Mouse (Mus musculus) kidney, postnatal 10 days (tissue): ENCODE results near the gene Vmn2r49.
"Not testable (repeated sequence)": the region's sequence is repeated elsewhere in the genome, so short reads cannot be mapped to it uniquely, and the experiment has no call there.

ENCODE experiments used
- DNase-seq: peaks from one replicate; pipeline ENCODE4 v3.0.0; 2021; ENCODE audit warnings: mixed read lengths

Gene Vmn2r49

DNA sequence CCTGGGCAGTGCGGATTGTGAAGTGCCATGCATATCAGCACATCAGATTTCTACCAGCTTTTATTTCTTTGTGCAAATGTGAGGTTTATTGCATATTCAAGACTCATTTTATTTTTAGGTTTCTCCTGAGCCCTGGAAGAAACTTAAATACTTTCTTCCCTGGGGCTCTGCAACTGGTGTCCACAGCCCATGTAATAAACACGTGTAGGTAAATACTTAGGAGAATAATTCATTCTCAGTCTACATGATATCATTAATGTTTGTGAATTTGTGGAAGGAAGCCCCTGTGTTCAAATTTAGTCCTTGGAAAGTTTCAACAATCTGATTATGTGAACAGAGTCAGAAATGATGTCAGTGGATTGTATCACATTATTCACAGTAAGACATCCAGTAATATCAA, at the start of gene Vmn2r49:
Gene Vmn2r49 (minus strand): TSS at position 101 of the 400 bp plus-strand sequence.
- DNase-seq: not testable (repeated sequence)

DNA sequence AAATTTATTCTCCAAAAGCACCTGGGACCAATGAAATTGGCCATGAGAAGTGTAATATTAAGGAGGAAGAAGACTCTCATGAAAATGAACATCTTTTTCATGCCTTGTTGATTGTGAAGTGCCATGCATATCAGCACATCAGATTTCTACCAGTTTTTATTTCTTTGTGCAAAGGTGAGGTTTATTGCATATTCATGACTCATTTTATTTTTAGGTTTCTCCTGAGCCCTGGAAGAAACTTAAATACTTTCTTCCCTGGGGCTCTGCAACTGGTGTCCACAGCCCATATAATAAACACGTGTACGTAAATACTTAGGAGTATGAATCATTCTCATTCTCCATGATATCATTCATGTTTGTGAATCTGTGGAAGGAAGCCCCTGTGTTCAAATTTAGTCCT, 38.6 kb downstream of the Vmn2r49 start, which contains the start of gene Vmn2r48:
Gene Vmn2r48 (minus strand): TSS at position 101 of the 400 bp plus-strand sequence.
- DNase-seq: not testable (repeated sequence)
